Comparison of ENCODE assay signal across 8 mouse cellular contexts in genomic region chr12:86883019-86883279, GRCm38 (mm10). TPM values are rescaled to one million over a fixed set of nuclear protein-coding genes. Genes with fewer than 3 reads are reported as not detected.
A peak's percentile ranks its signal among the peaks of the same experiment; 100 is the strongest.
DNase-seq lines count a peak whose midpoint lies in the region; ATAC-seq lines count a peak whose summit lies in the region.

No protein-coding gene starts in this region.

- WGBS in heart, embryonic 10.5 days, result under 1% methylated on average over 24 of the region's 24 CpGs
- WGBS in liver, embryonic 13.5 days (ENCODE audit: insufficient replicate concordance), result under 1% methylated on average over 24 of the region's 24 CpGs

- ATAC-seq in liver, embryonic 13.5 days (ENCODE audit: low read depth), result no peak

- no peak for DNase-seq in heart, embryonic 10.5 days (ENCODE audit: low spot score)
- no peak for DNase-seq in heart, adult 11 months
- DNase-seq in thymus, postnatal 0 days (ENCODE audit: low spot score), result peak; percentile 40
- DNase-seq in thymus, adult 18-20 months, result no peak
- DNase-seq in liver, embryonic 13.5 days, result no peak
- DNase-seq in thymus, postnatal 4 days, result peak; percentile 67
- no peak for DNase-seq in urinary bladder, postnatal 14 days (ENCODE audit: low spot score)
- DNase-seq in urinary bladder, adult 2 months (ENCODE audit: low spot score), result no peak

- no peaks in the 10 kb centered on the region for H3K9me3 ChIP-seq in heart, embryonic 10.5 days
- no peaks in the 10 kb centered on the region for H3K9me3 ChIP-seq in liver, embryonic 13.5 days (replicated peaks)

- peaks cover 78% of the 10 kb centered on the region for H3K4me1 ChIP-seq in heart, embryonic 10.5 days
- peaks cover 69% of the 10 kb centered on the region for H3K4me1 ChIP-seq in liver, embryonic 13.5 days (replicated peaks)

- H3K4me3 ChIP-seq in heart, embryonic 10.5 days, result peak overlapping the region; percentile 94
- peak overlapping the region; percentile 62 for H3K4me3 ChIP-seq in liver, embryonic 13.5 days (replicated peaks)

- peak overlapping the region; percentile 97 for H3K27ac ChIP-seq in heart, embryonic 10.5 days
- H3K27ac ChIP-seq in liver, embryonic 13.5 days, result no peak overlapping the region

- H3K27me3 ChIP-seq in heart, embryonic 10.5 days (ENCODE audit: insufficient read depth, poor library complexity, severe bottlenecking), result 0 out of 2 replicates have a peak, but pooled peaks cover 10% of the 10 kb centered on the region
- H3K27me3 ChIP-seq in liver, embryonic 13.5 days, result peaks cover 97% of the 10 kb centered on the region

- peak overlapping the region; percentile 71 for H3K9ac ChIP-seq in liver, embryonic 13.5 days

- peak overlapping the region; percentile 71 for H3K4me2 ChIP-seq in liver, embryonic 13.5 days

- H3K36me3 ChIP-seq in heart, embryonic 10.5 days, result peaks cover 9% of the 10 kb centered on the region
- no peaks in the 10 kb centered on the region for H3K36me3 ChIP-seq in liver, embryonic 13.5 days

RNA-seq across cellular contexts. Expression of gene Irf2bpl, which starts 1.6 kb away (rescaled TPM):
- polyA plus RNA-seq in heart, embryonic 10.5 days (2016; fragmentation: Nextera tagmentation; extraction: Ambion mirVana), result 28.7 and 35.3 TPM in 2 replicates
- 13.1 and 15.5 TPM in 2 replicates for polyA plus RNA-seq in thymus, postnatal 0 days (2015; fragmentation: Nextera tagmentation; extraction: Ambion mirVana)
- 2.8 and 3.0 TPM in 2 replicates for polyA plus RNA-seq in liver, embryonic 13.5 days (2015; fragmentation: Nextera tagmentation; extraction: Ambion mirVana)
- polyA plus RNA-seq in urinary bladder, adult 2 months (2012; rRNA removed), result 29.6 and 38.2 TPM in 2 replicates

Comparison
In these comparisons a context has a peak if more than half of its experiments do, and no peak if none do; other contexts are left out.
1. DNase-seq: peak in thymus, postnatal 0 days (single experiment) and thymus, postnatal 4 days (single experiment); none in heart, embryonic 10.5 days (single experiment), heart, adult 11 months (single experiment), thymus, adult 18-20 months (0 of 2), liver, embryonic 13.5 days (single experiment), urinary bladder, postnatal 14 days (single experiment) and urinary bladder, adult 2 months (single experiment).